Mouse (Mus musculus) midbrain, embryonic 11.5 days (tissue): ENCODE data around the gene Sesn1. TPM values are rescaled to one million over a fixed set of nuclear protein-coding genes. Genes with fewer than 3 reads are reported as not detected.

Source experiments
- ATAC-seq: fragments of 200-750 bp; cut with Nextera tagmentation; 2 replicates; pipeline ENCODE4 v1.8.0; 2017; ENCODE audit warnings: moderate TSS enrichment, moderate library complexity; ENCODE audit not compliant: low FRiP score
- DNase-seq: peaks from one replicate; pipeline ENCODE4 v3.0.0; 2015; ENCODE audit warnings: low spot score; ENCODE audit errors: missing footprints
- H3K27ac ChIP-seq: fragments of 300-500 bp; sonication (generic); 2 replicates; pipeline ENCODE4 v1.5.1; 2014; ENCODE audit warnings: low read depth, low read length
- H3K27me3 ChIP-seq: fragments of 300-500 bp; sonication (generic); 2 replicates; pipeline ENCODE4 v1.6.1; 2014; ENCODE audit warnings: mild to moderate bottlenecking, low read length, moderate library complexity, mixed read lengths; ENCODE audit not compliant: control insufficient read depth, insufficient read depth
- H3K36me3 ChIP-seq: fragments of 300-500 bp; sonication (generic); 2 replicates; pipeline ENCODE4 v1.6.1; 2014; ENCODE audit warnings: mild to moderate bottlenecking, low read length, moderate library complexity, mixed read lengths; ENCODE audit not compliant: control insufficient read depth, insufficient read depth
- H3K4me1 ChIP-seq: fragments of 300-500 bp; sonication (generic); 2 replicates; pipeline ENCODE4 v1.6.1; 2014; ENCODE audit warnings: low read length; ENCODE audit not compliant: control insufficient read depth, insufficient read depth
- H3K4me2 ChIP-seq: fragments of 300-500 bp; sonication (generic); 2 replicates; pipeline ENCODE4 v1.6.1; 2014; ENCODE audit warnings: mild to moderate bottlenecking, moderate library complexity
- H3K4me3 ChIP-seq: fragments of 300-500 bp; sonication (generic); 2 replicates; pipeline ENCODE4 v1.5.1; 2014; ENCODE audit warnings: low read depth, low read length
- H3K9ac ChIP-seq: fragments of 300-500 bp; sonication (generic); 2 replicates; pipeline ENCODE4 v1.6.1; 2014; ENCODE audit warnings: low read length
- H3K9me3 ChIP-seq: fragments of 300-500 bp; sonication (generic); 2 replicates; pipeline ENCODE4 v1.6.1; 2016; ENCODE audit warnings: low read length; ENCODE audit not compliant: control insufficient read depth
- WGBS: fragments of 180-500 bp; shearing (Covaris S2); extraction: QIAGEN DNeasy Blood & Tissue Kit; methylation state at CpG from one replicate; pipeline ENCODE4 v1.1.7; 2014; 5-methylcytosine and 5-hydroxymethylcytosine counted together
- polyA plus RNA-seq: library from polyadenylated mRNA; unstranded; fragments of >200 nt; fragmentation: Nextera tagmentation; extraction: Ambion mirVana; gene quantifications from 2 replicates; pipeline ENCODE4 v1.2.1, GENCODE M21; 2014

The Sesn1 gene
- polyA plus RNA-seq, 1 experiment from 2014 or later = 22.2 TPM

- Histone ChIP-seq H3K27me3 (no peaks in the 10 kb centered on the region), H3K4me3 (no peak overlapping the region), H3K4me2 (no peak overlapping the region), H3K9me3 (no peaks in the 10 kb centered on the region), H3K27ac (no peak overlapping the region), H3K9ac (no peak overlapping the region), H3K4me1 (peaks cover 2% of the 10 kb centered on the region; the same call in 1 of the 2 replicates), H3K36me3 (no peaks in the 10 kb centered on the region)
- no peak for ATAC-seq
- no peak for DNase-seq
- 72% methylated on average over 2 of the region's 2 CpGs for whole genome bisulfite sequencing
These were observed 61.8 kb downstream of the Sesn1 start for GRCm38 (mm10) chr10:41871564-41871963.

DNA sequence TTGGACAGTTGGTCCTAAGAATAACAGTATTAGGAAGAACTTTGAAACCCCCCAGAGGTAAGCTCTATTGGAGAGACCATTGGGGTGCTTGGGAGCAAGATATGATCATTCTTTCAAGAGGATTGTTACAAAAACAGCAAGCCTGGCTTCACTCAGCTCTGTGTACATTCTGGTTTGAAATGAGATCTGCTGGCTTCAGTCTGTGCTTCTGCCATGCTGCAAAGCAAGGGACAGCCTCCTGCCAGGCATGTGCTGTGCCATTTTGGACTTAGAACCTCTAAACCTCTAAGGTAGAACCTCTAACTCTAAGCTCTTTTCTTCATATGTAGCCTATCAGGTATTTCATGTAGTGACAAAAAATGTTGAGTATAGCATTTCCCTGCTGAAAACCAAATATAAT lies 65.9 kb downstream of the Sesn1 start:
- DNase-seq = peak; percentile 71

GRCm38 (mm10) chr10:41878344-41878743 lies 68.6 kb downstream of the Sesn1 start:
- Histone ChIP-seq H3K4me1 (peaks cover 3% of the 10 kb centered on the region; the same call in 1 of the 2 replicates), H3K27ac (no peak overlapping the region), H3K9me3 (no peaks in the 10 kb centered on the region), H3K4me2 (no peak overlapping the region), H3K9ac (no peak overlapping the region), H3K27me3 (no peaks in the 10 kb centered on the region), H3K36me3 (no peaks in the 10 kb centered on the region), H3K4me3 (no peak overlapping the region)
- 90% methylated on average over 11 of the region's 11 CpGs for WGBS
- no peak for DNase-seq
- no peak for ATAC-seq

More for the DNA sequence above, 65.9 kb downstream of the Sesn1 start:
- no peak for ATAC-seq
- H3K27me3 ChIP-seq = no peaks in the 10 kb centered on the region
- H3K4me3 ChIP-seq = no peak overlapping the region
- H3K9me3 ChIP-seq = no peaks in the 10 kb centered on the region
- no peak overlapping the region for H3K4me2 ChIP-seq
- H3K9ac ChIP-seq = no peak overlapping the region
- no peaks in the 10 kb centered on the region for H3K36me3 ChIP-seq
- H3K27ac ChIP-seq = no peak overlapping the region
- H3K4me1 ChIP-seq = no peaks in the 10 kb centered on the region

DNA sequence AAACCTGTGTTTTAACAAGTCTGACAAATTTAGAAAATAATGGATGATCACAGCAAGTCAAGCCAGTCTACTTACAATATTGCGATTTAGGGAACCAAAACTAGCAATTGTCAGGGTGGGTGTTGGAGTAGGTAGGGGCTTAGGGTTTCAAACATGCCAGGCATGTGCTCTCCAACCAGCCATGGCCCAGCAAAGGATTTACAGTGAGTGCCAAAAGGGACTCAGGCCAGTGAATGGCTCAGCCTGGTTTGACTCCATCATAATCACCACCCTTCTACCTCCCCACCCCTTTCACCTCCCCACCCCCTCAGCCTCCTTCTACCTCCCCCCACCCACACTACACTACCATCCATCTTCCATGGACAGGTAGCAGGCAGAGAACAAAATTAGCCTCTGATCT lies 69.9 kb downstream of the Sesn1 start:
- no peak overlapping the region for H3K27ac ChIP-seq
- no peak overlapping the region for H3K4me2 ChIP-seq
- no peaks in the 10 kb centered on the region for H3K36me3 ChIP-seq
- ATAC-seq = no peak
- H3K4me1 ChIP-seq = peaks cover 7% of the 10 kb centered on the region
- no peak overlapping the region for H3K9ac ChIP-seq
- 88% methylated on average over 1 of the region's 1 CpGs for WGBS
- no peaks in the 10 kb centered on the region for H3K9me3 ChIP-seq
- no peaks in the 10 kb centered on the region for H3K27me3 ChIP-seq
- no peak overlapping the region for H3K4me3 ChIP-seq
- no peak for DNase-seq

DNA sequence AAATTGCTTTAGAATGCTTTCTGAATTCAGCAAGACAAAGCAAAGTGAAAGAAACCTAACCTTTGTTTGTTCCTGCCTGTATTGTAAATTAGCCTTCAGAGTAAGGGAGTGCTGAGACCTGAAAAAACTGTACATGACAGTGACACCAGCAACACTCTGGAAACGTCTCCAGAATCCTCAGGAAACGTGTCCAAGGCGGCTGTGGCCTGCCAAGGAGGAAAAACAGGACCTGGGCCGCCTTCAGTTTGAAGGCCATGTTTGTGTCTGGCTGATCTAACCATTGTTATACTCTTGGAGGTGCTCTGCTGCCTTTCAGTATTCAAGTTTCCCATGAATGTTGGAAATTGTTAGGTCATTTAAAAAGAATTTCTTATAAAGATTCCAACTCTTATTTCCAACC lies 70.5 kb downstream of the Sesn1 start:
- peaks cover 7% of the 10 kb centered on the region for H3K4me1 ChIP-seq
- no peaks in the 10 kb centered on the region for H3K9me3 ChIP-seq
- ATAC-seq (no peak), DNase-seq (no peak)
- 60% methylated on average over 4 of the region's 4 CpGs for whole genome bisulfite sequencing
- H3K36me3 ChIP-seq = no peaks in the 10 kb centered on the region
- H3K4me3 ChIP-seq = no peak overlapping the region
- no peak overlapping the region for H3K4me2 ChIP-seq
- H3K27me3 ChIP-seq = no peaks in the 10 kb centered on the region
- H3K9ac ChIP-seq = no peak overlapping the region
- no peak overlapping the region for H3K27ac ChIP-seq

DNA sequence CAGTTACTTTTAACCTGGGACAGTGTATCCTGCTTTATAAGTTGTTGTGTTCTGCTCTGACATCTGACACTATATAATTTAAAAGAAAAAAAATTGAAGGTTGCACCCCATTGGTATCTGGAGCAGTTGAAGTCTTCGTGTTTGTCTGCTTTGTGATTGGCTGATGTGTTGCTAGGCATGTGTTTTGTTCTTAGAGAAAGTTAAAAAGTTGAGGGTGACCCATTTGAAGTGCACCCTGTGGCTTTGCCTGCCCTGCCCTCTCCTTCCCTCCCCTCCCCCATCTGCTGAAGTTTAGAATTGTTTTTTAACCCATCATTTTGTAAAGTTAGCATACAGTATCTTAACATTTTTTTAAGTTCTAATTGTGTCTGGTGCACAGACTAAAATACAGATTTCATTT lies 71.0 kb downstream of the Sesn1 start:
- DNase-seq (no peak), ATAC-seq (no peak)
- no peaks in the 10 kb centered on the region for H3K9me3 ChIP-seq
- no peaks in the 10 kb centered on the region for H3K36me3 ChIP-seq
- 19% methylated on average over 1 of the region's 1 CpGs for WGBS
- H3K27ac ChIP-seq = no peak overlapping the region
- no peaks in the 10 kb centered on the region for H3K27me3 ChIP-seq
- no peak overlapping the region for H3K4me3 ChIP-seq
- H3K4me1 ChIP-seq = peaks cover 7% of the 10 kb centered on the region
- no peak overlapping the region for H3K9ac ChIP-seq
- no peak overlapping the region for H3K4me2 ChIP-seq

DNA sequence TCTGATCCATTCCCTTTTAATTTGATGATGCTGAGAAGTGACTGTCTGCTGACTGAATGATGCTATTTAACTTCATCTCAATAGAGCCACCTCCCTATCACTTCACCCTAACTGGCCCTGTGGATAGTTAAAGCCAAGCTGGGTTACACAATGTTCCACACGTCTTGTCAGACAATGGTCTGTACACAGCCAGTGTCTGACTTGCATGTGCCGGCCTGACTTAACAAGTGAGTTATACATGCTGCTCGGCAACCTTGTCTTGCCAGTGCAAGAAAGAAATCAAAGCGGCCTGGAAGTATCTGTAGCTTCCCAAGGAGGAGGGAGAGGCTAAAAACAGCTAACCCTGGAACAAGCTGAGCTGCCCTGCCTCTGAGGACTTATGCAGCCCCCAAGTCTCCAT lies 71.7 kb downstream of the Sesn1 start:
- ATAC-seq (no peak), DNase-seq (no peak)
- Histone ChIP-seq H3K9me3 (no peaks in the 10 kb centered on the region), H3K4me3 (no peak overlapping the region), H3K9ac (no peak overlapping the region), H3K4me2 (no peak overlapping the region), H3K27me3 (no peaks in the 10 kb centered on the region), H3K4me1 (peaks cover 7% of the 10 kb centered on the region), H3K36me3 (no peaks in the 10 kb centered on the region), H3K27ac (no peak overlapping the region)
- 19% methylated on average over 4 of the region's 4 CpGs for WGBS

DNA sequence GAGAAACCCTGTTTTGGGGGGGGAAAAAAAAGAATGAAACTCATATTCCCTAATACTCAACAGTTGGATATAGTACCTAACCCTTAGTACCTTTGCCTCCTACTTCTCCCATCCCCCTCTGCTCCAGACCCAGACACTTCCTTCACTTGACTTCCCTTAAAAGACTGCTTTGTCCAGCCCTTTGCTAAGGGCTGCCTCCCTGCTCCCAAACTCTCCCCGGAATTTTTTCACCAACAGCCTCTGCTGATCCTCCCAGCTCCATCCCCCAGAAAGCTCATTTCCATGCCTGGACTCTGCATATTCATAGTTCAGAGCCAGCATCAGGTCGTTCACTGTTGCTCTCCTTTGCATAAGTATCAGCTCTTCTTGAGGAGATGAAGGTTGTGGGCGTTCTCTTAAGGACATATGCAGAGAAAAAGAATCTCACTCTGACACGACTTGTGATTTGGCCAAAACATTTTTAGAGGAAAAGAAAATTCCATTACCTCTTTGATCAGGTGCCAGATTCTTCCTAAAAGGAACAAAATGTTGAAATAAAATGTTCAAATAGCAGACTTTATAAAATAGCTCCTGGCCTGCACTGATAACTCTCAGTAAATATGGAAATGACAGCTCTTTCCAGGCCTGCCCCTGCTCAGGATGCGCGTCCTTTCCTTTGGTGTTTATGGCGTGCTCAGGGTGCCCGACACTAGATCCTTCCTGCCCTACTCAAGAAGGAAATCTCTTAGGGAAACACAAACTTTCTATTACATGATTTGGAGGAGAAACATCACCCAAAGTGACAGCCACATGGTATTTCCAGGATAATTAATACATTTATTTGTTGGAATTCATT lies 74.2 kb downstream of the Sesn1 start:
- Histone ChIP-seq H3K27me3 (no peaks in the 10 kb centered on the region), H3K9me3 (no peaks in the 10 kb centered on the region), H3K4me1 (peaks cover 12% of the 10 kb centered on the region), H3K9ac (no peak overlapping the region), H3K4me3 (no peak overlapping the region), H3K4me2 (no peak overlapping the region), H3K27ac (no peak overlapping the region), H3K36me3 (no peaks in the 10 kb centered on the region)
- DNase-seq (no peak), ATAC-seq (no peak)
- WGBS = 54% methylated on average over 8 of the region's 8 CpGs

DNA sequence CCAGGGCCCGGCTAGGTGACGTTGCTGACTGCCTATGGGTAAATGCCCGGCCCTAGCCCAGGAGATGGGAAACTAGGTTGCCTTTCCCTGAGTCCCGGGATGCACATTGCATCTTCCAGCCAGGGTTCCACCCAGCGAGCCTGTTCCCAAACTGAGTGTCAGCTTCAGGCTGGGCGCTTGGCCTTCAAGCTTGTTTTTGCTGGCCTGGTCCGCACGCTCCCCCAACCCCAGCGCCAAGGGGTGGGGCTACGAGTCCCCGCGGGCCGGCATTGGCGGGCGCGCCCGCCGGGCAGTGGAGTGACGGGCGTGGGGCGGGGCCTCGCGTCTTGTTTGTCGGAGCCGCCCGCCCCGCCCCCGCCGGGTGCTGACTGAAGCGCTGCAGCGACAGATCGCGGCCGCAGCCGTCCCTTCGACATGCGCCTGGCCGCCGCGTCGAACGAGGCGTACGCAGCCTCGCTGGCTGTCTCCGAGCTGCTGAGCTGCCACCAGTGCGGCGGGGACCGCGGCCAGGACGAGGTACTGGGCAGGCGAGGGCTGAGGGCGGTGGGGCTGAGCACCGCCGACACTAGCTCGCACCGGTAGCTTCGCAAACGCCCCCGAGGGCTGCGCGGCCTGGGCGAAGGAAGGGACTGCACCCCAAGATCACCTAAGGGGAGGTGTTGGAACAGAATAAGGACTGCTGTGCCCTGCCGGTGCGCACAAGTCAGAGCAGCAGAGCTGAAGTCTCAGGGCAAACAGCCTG lies 77.5 kb downstream of the Sesn1 start:
- DNase-seq = peak; percentile 99
- peak overlapping the region; percentile 82 for H3K27ac ChIP-seq
- H3K27me3 ChIP-seq = no peaks in the 10 kb centered on the region
- H3K9me3 ChIP-seq = no peaks in the 10 kb centered on the region
- peaks cover 8% of the 10 kb centered on the region for H3K4me1 ChIP-seq
- H3K4me3 ChIP-seq = peak overlapping the region; percentile 54
- H3K4me2 ChIP-seq = peak overlapping the region; percentile 86
- no peaks in the 10 kb centered on the region for H3K36me3 ChIP-seq
- H3K9ac ChIP-seq = peak overlapping the region; percentile 78
- ATAC-seq = peak; percentile 99
- 1% methylated on average over 65 of the region's 65 CpGs for WGBS
